Mouse (Mus musculus) MEL (cell line): ENCODE measurements around the gene Ifna16. TPM values are rescaled to one million over a fixed set of nuclear protein-coding genes. Genes with fewer than 3 reads are reported as not detected.

ENCODE experiments used
- DNase-seq: peaks from one replicate; pipeline ENCODE4 v3.0.0; 2011; ENCODE audit warnings: low read depth, low spot score
- H3K27ac ChIP-seq: 2 replicates; pipeline ENCODE4 v1.5.1; 2012; ENCODE audit warnings: low read depth, mild to moderate bottlenecking, control low read depth, low read length, moderate library complexity; ENCODE audit not compliant: control insufficient read depth
- H3K27me3 ChIP-seq, 2 experiments: fragments of 150-350 bp in 1 of 2; sonication (generic) in 1 of 2; 2 replicates each; pipeline ENCODE4 v1.6.1; 2012; ENCODE audit warnings: low read length in 2 of 2, mild to moderate bottlenecking in 2 of 2, improper control_type of control experiment in 1 of 2, moderate library complexity in 1 of 2; ENCODE audit not compliant: insufficient read depth in 2 of 2, control insufficient read depth in 1 of 2
- H3K36me3 ChIP-seq, 2 experiments: 2 replicates each; pipeline ENCODE4 v1.6.1; 2012 to 2014; ENCODE audit warnings: low read length in 2 of 2, improper control_type of control experiment in 1 of 2, inconsistent platforms in 1 of 2, mild to moderate bottlenecking in 1 of 2; ENCODE audit not compliant: insufficient read depth in 2 of 2, control insufficient read depth in 1 of 2
- H3K4me1 ChIP-seq, 2 experiments: fragments of 150-350 bp in 1 of 2; sonication (generic) in 1 of 2; 2 replicates each; pipeline ENCODE4 v1.6.1; 2012; ENCODE audit warnings: low read length in 2 of 2, improper control_type of control experiment in 1 of 2, mild to moderate bottlenecking in 1 of 2; ENCODE audit not compliant: insufficient read depth in 2 of 2, control insufficient read depth in 1 of 2
- H3K4me3 ChIP-seq, 2 experiments: fragments of 150-350 bp in 1 of 2; sonication (generic) in 1 of 2; 2 replicates each; pipeline ENCODE4 v1.5.1; 2012; ENCODE audit warnings: low read depth in 2 of 2, low read length in 2 of 2, mild to moderate bottlenecking in 2 of 2, moderate library complexity in 2 of 2, control low read depth in 1 of 2, improper control_type of control experiment in 1 of 2; ENCODE audit not compliant: control insufficient read depth in 1 of 2, insufficient read depth in 1 of 2
- H3K79me2 ChIP-seq: 2 replicates; pipeline ENCODE4 v1.6.1; 2012; ENCODE audit warnings: mild to moderate bottlenecking, low read length, moderate library complexity; ENCODE audit not compliant: control insufficient read depth, poor library complexity, insufficient read depth
- H3K9ac ChIP-seq: 2 replicates; pipeline ENCODE4 v1.6.1; 2012; ENCODE audit warnings: low read depth, mild to moderate bottlenecking, control low read depth, low read length, moderate library complexity; ENCODE audit not compliant: control insufficient read depth, poor library complexity, severe bottlenecking
- H3K9me3 ChIP-seq: fragments of 150-350 bp; sonication (generic); replicated peaks from 2 replicates; pipeline ENCODE4 v1.6.1; 2012; ENCODE audit warnings: mild to moderate bottlenecking, low read length, improper control_type of control experiment, moderate library complexity; ENCODE audit not compliant: insufficient read depth
- CHD1 ChIP-seq: IDR thresholded peaks from 2 replicates; pipeline ENCODE4 v1.6.1; 2012; ENCODE audit warnings: low read depth, mild to moderate bottlenecking, inconsistent platforms, low read length, improper control_type of control experiment
- E2F4 ChIP-seq: IDR thresholded peaks from 2 replicates; pipeline ENCODE4 v1.6.1; 2011; ENCODE audit warnings: low read depth, low read length, improper control_type of control experiment, borderline replicate concordance
- ELF1 ChIP-seq: IDR thresholded peaks from 2 replicates; pipeline ENCODE4 v1.6.1; 2014; ENCODE audit warnings: low read depth, mild to moderate bottlenecking, inconsistent platforms, low read length, improper control_type of control experiment, moderate library complexity
- ETS1 ChIP-seq: IDR thresholded peaks from 2 replicates; pipeline ENCODE4 v1.6.1; 2012; ENCODE audit warnings: low read depth, mild to moderate bottlenecking, inconsistent platforms, low read length, improper control_type of control experiment, moderate library complexity
- GABPA ChIP-seq: IDR thresholded peaks from 2 replicates; pipeline ENCODE4 v1.6.1; 2012; ENCODE audit warnings: low read depth, mild to moderate bottlenecking, inconsistent platforms, low read length, improper control_type of control experiment, moderate library complexity
- GATA1 ChIP-seq: IDR thresholded peaks from 2 replicates; pipeline ENCODE4 v1.6.1; 2011; ENCODE audit warnings: low read depth, low read length, improper control_type of control experiment
- JUND ChIP-seq: IDR thresholded peaks from 2 replicates; pipeline ENCODE4 v1.6.1; 2011; ENCODE audit warnings: low read depth, mild to moderate bottlenecking, improper control_type of control experiment, low read length
- MAX ChIP-seq: IDR thresholded peaks from 2 replicates; pipeline ENCODE4 v1.6.1; 2011; ENCODE audit warnings: low read length, improper control_type of control experiment
- MEF2A ChIP-seq: IDR thresholded peaks from 2 replicates; pipeline ENCODE4 v1.6.1; 2014; ENCODE audit warnings: low read depth, mild to moderate bottlenecking, inconsistent platforms, low read length, improper control_type of control experiment; ENCODE audit not compliant: poor library complexity, insufficient replicate concordance, severe bottlenecking; ENCODE audit errors: extremely low read depth
- MYB ChIP-seq: IDR thresholded peaks from 2 replicates; pipeline ENCODE4 v1.6.1; 2011; ENCODE audit warnings: mild to moderate bottlenecking, low read depth, low read length, improper control_type of control experiment
- NELFE ChIP-seq: IDR thresholded peaks from 2 replicates; pipeline ENCODE4 v1.6.1; 2011; ENCODE audit warnings: low read depth, low read length, improper control_type of control experiment
- NRF1 ChIP-seq: IDR thresholded peaks from 2 replicates; pipeline ENCODE4 v1.6.1; 2014; ENCODE audit warnings: low read depth, mild to moderate bottlenecking, inconsistent platforms, low read length, improper control_type of control experiment, moderate library complexity; ENCODE audit not compliant: poor library complexity, insufficient read depth, severe bottlenecking
- POLR2A ChIP-seq, 2 experiments: IDR thresholded peaks; 2 replicates each; pipeline ENCODE4 v1.6.1; 2011 to 2012; ENCODE audit warnings: low read length in 2 of 2, mild to moderate bottlenecking in 2 of 2, control low read depth in 1 of 2, improper control_type of control experiment in 1 of 2, low read depth in 1 of 2, moderate library complexity in 1 of 2; ENCODE audit not compliant: control insufficient read depth in 1 of 2, insufficient read depth in 1 of 2, poor library complexity in 1 of 2
- POLR2AphosphoS2 ChIP-seq: IDR thresholded peaks from 2 replicates; pipeline ENCODE4 v1.6.1; 2011; ENCODE audit warnings: low read length, improper control_type of control experiment
- RAD21 ChIP-seq: IDR thresholded peaks from 2 replicates; pipeline ENCODE4 v1.6.1; 2011; ENCODE audit warnings: mild to moderate bottlenecking, low read depth, low read length, improper control_type of control experiment
- TCF12 ChIP-seq: IDR thresholded peaks from 2 replicates; pipeline ENCODE4 v1.6.1; 2014; ENCODE audit warnings: low read depth, mild to moderate bottlenecking, inconsistent platforms, low read length, improper control_type of control experiment, moderate library complexity
- UBTF ChIP-seq: IDR thresholded peaks from 2 replicates; pipeline ENCODE4 v1.6.1; 2012; ENCODE audit warnings: low read depth, mild to moderate bottlenecking, inconsistent platforms, low read length, improper control_type of control experiment, moderate library complexity, borderline replicate concordance; ENCODE audit not compliant: insufficient read depth
- ZKSCAN1 ChIP-seq: IDR thresholded peaks from 2 replicates; pipeline ENCODE4 v1.6.1; 2012; ENCODE audit warnings: low read depth, mild to moderate bottlenecking, inconsistent platforms, low read length, improper control_type of control experiment, moderate library complexity
- polyA plus RNA-seq, 2 experiments: library from polyadenylated mRNA; stranded (reverse) in 1 of 2; unstranded in 1 of 2; fragments of >175 nt in 1 of 2; fragments of >200 nt in 1 of 2; gene quantifications; 2 replicates each; pipeline versions ENCODE4 v1.2.1 to v1.2.4; 2012; ENCODE audit warnings: low replicate concordance in 2 of 2, low read depth in 1 of 2; ENCODE audit not compliant: insufficient read length in 2 of 2, insufficient read depth in 1 of 2, missing spikeins in 1 of 2
- total RNA-seq: library from RNA; depleted of rRNA; stranded (reverse); fragments of 300-350 nt; gene quantifications from 2 replicates; pipeline ENCODE4 v1.2.3, GENCODE M21; 2012

Gene Ifna16
- total and polyA plus RNA-seq, 3 experiments: not detected

DNA sequence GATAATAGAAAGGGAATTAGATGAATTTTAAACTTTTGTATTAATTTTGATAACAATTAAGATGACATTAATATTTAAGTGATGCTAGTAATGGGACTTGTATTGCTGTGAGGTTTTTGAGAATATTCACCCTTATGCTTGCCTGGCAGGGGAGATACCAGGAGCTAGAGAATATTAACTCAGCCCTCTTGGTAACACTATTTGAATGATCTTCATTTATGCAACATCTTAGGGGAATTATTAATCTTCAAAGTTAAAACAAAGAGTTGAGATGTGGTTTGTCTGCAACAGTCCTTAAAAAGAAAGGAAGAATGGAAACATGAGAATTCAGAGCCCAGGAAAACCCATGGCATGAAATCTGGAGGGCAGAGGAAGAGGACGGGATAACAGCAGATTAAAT, 22.6 kb upstream of the Ifna16 start:
- H3K27ac ChIP-seq: no peak overlapping the region
- H3K79me2 ChIP-seq: no peaks in the 10 kb centered on the region
- TF ChIP-seq GABPA: no peak
- no peaks in the 10 kb centered on the region for H3K9me3 ChIP-seq
- H3K27me3 ChIP-seq: no peaks in the 10 kb centered on the region; a peak in 1 of 4 replicates
- no peaks in the 10 kb centered on the region for H3K4me1 ChIP-seq
- H3K9ac ChIP-seq: no peak overlapping the region
- no peak overlapping the region for H3K4me3 ChIP-seq
- H3K36me3 ChIP-seq: no peaks in the 10 kb centered on the region
- no peak for DNase-seq

DNA sequence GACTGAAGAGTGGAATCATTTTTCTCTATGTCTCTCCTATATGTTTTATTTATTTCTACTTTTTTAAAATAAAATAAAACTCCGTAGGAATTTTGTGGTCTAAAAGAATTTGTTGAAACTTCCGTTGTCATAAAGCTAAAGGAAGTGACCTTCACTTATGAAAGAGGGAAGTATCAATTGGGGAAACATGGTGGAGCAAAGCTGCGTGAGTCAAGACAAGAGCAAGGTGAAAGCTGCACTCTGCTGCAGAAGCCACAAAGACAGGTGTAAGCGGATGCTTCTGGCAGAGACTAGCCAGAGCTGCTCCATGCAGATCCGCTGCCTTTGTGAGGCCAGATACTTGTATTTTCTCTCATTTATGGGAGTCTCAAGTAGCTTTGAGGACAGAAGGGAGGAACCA, 22.1 kb upstream of the Ifna16 start:
- no peaks in the 10 kb centered on the region for H3K9me3 ChIP-seq
- TF ChIP-seq RAD21: no peak
- TF ChIP-seq ETS1: no peak
- no peak for TF ChIP-seq TCF12
- no peak for TF ChIP-seq MEF2A
- no peak for TF ChIP-seq ELF1
- TF ChIP-seq NELFE: no peak
- no peak for TF ChIP-seq NRF1
- TF ChIP-seq POLR2AphosphoS2: no peak
- no peak for TF ChIP-seq MAX
- no peak for TF ChIP-seq CHD1
- TF ChIP-seq POLR2A (IDR thresholded peaks at IDR 0.05; ENCODE audit: control insufficient read depth in 1 of 2, insufficient read depth in 1 of 2, low read depth in 1 of 2, low read length in 2 of 2, poor library complexity in 1 of 2): no peak
- TF ChIP-seq ZKSCAN1: no peak
- H3K79me2 ChIP-seq: no peaks in the 10 kb centered on the region
- DNase-seq: no peak
- no peaks in the 10 kb centered on the region for H3K4me1 ChIP-seq
- no peaks in the 10 kb centered on the region; a peak in 1 of 4 replicates for H3K27me3 ChIP-seq
- no peak overlapping the region for H3K4me3 ChIP-seq
- no peak overlapping the region for H3K27ac ChIP-seq
- H3K36me3 ChIP-seq: no peaks in the 10 kb centered on the region
- no peak overlapping the region for H3K9ac ChIP-seq

GRCm38 (mm10) chr4:88697753-88698152, 21.0 kb upstream of the Ifna16 start:
- Histone ChIP-seq H3K4me1 (no peaks in the 10 kb centered on the region), H3K79me2 (no peaks in the 10 kb centered on the region), H3K27me3 (peaks cover 0 to 2% of the 10 kb centered on the region in 2 experiments; a peak in 1 of 4 replicates), H3K9me3 (no peaks in the 10 kb centered on the region), H3K9ac (no peak overlapping the region), H3K36me3 (no peaks in the 10 kb centered on the region), H3K27ac (no peak overlapping the region), H3K4me3 (no peak overlapping the region)
- TF ChIP-seq MYB (no peak), JUND (no peak), NRF1 (no peak), GATA1 (no peak), UBTF (no peak), CHD1 (no peak), E2F4 (no peak)
- no peak for DNase-seq
